Mouse (Mus musculus) hindbrain, postnatal 0 days (tissue): ENCODE results near the gene Ptgr1. TPM values are rescaled to one million over a fixed set of nuclear protein-coding genes. Genes with fewer than 3 reads are reported as not detected.

Experiments
- ATAC-seq: fragments of 200-750 bp; cut with Nextera tagmentation; 2 replicates; pipeline ENCODE4 v1.8.0; 2017; ENCODE audit warnings: mild to moderate bottlenecking, moderate TSS enrichment, moderate library complexity
- DNase-seq: peaks from one replicate; pipeline ENCODE4 v3.0.0-alpha.2; 2015; ENCODE audit warnings: low spot score
- H3K27ac ChIP-seq: fragments of 300-500 bp; sonication (generic); 2 replicates; pipeline ENCODE4 v1.5.1; 2014; ENCODE audit warnings: mild to moderate bottlenecking
- H3K27me3 ChIP-seq: fragments of 300-500 bp; sonication (generic); 2 replicates; pipeline ENCODE4 v1.6.1; 2014; ENCODE audit warnings: low read length, mixed read lengths; ENCODE audit not compliant: insufficient read depth
- H3K36me3 ChIP-seq: fragments of 300-500 bp; sonication (generic); 2 replicates; pipeline ENCODE4 v1.6.1; 2014; ENCODE audit warnings: low read length, mixed read lengths; ENCODE audit not compliant: insufficient read depth
- H3K4me1 ChIP-seq: fragments of 300-500 bp; sonication (generic); 2 replicates; pipeline ENCODE4 v1.6.1; 2014; ENCODE audit warnings: antibody characterized with exemption, low read length, mixed read lengths; ENCODE audit not compliant: insufficient read depth
- H3K4me2 ChIP-seq: fragments of 300-500 bp; sonication (generic); 2 replicates; pipeline ENCODE4 v1.6.1; 2014; ENCODE audit warnings: low read depth, mild to moderate bottlenecking, low read length, moderate library complexity, mixed read lengths
- H3K4me3 ChIP-seq: fragments of 300-500 bp; sonication (generic); 2 replicates; pipeline ENCODE4 v1.5.1; 2014; ENCODE audit warnings: low read length
- H3K9ac ChIP-seq: fragments of 300-500 bp; sonication (generic); replicated peaks from 2 replicates; pipeline ENCODE4 v1.6.1; 2014; ENCODE audit warnings: mild to moderate bottlenecking, low read length, moderate library complexity, mixed read lengths
- H3K9me3 ChIP-seq: fragments of 300-500 bp; sonication (generic); 2 replicates; pipeline ENCODE4 v1.6.1; 2016; ENCODE audit warnings: low read length, mixed read lengths
- CTCF ChIP-seq: IDR thresholded peaks from 2 replicates; pipeline ENCODE4 v1.5.1; 2016; ENCODE audit warnings: antibody characterized with exemption, control low read depth, low read depth
- WGBS: fragments of 180-500 bp; shearing (Covaris S2); extraction: QIAGEN DNeasy Blood & Tissue Kit; methylation state at CpG from one replicate; pipeline ENCODE4 v1.1.7; 2014; 5-methylcytosine and 5-hydroxymethylcytosine counted together
- polyA plus RNA-seq: library from polyadenylated mRNA; unstranded; fragments of >200 nt; fragmentation: Nextera tagmentation; extraction: Ambion mirVana; gene quantifications from 2 replicates; pipeline ENCODE4 v1.2.1, GENCODE M21; 2015
- total RNA-seq: library from RNA; depleted of rRNA; stranded (reverse); fragments of >200 nt; gene quantifications from 2 replicates; pipeline ENCODE4 v1.2.3, GENCODE M21; 2014

The Ptgr1 gene
- total and polyA plus RNA-seq, 2 experiments from 2014 or later: 1.3 to 5.6 TPM

DNA sequence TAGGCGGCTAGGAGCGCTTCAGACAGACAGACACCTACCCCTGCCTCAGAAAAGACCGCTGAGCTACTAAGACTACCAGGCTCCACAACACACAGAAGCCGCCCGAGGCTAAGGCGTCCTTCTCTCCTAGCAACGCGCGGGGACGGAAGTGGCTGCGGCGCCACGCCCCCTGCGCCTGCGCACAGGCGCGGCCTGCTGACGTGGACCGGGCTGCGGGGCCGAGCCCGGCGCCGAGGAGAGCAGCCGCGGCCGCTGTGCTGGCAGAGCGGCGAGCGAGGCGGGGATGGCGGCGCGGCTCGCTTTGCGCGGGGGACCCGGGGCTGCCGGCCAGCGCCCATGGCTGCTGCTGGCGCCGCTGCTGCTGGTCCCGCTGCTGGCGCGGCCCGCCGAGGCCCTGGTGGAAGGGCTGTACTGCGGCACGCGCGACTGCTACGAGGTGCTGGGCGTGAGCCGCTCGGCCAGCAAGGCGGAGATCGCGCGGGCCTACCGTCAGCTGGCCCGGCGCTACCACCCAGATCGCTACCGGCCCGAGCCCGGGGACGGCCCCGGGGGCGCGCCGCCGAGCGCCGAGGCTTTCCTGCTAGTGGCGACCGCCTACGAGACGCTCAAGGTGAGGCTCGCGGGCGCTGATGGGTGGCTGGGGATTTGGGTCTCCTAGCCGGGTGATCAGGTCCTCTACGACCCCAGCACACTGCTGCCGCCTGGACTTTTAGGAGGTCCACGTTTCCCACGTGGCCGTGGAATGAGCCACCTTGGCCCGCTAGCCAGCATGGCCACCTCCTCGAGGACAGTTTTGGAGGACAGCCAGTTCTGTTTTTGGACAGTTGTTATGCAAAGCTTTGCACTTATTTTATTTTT, 16.3 kb upstream of the Ptgr1 start, which contains the start of gene Gm20503:
Gene Gm20503 (plus strand): TSS at position 263 of the 858 bp plus-strand sequence.
- peak; percentile 98 for ATAC-seq
- H3K36me3 ChIP-seq: no peaks in the 10 kb centered on the region
- WGBS: under 1% methylated on average over 73 of the region's 89 CpGs
- no peaks in the 10 kb centered on the region for H3K9me3 ChIP-seq
- peaks cover 11% of the 10 kb centered on the region; the same call in 1 of the 2 replicates for H3K4me1 ChIP-seq
- peak within 1 kb of the TSS; percentile 71 for H3K4me3 ChIP-seq
- peak within 1 kb of the TSS; percentile 86 for H3K4me2 ChIP-seq
- peak within 1 kb of the TSS; percentile 87 for H3K27ac ChIP-seq
- H3K27me3 ChIP-seq: no peaks in the 10 kb centered on the region
- TF ChIP-seq CTCF: 0 out of 2 replicates have a peak, but pooled peaks have one; percentile 11
- peak; percentile 97 for DNase-seq
- peak within 1 kb of the TSS; percentile 81 for H3K9ac ChIP-seq

DNA sequence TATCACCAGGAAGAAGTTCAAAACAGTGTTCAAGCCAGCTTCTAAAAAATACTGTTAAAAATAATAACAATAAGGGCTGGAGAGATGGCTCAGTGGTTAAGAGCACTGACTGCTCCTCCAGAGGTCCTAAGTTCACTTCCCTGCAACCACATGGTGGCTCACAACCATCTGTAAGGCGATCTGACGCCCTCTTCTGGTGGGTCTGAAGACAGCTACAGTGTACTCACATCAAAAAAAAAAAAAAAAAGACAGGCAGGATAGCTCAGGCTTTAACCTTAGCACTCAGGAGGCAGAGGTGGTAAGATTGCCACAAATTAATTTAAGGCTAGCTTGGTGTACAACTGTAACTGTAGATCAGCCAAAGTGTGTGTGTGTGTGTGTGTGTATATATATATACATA, 13.7 kb upstream of the Ptgr1 start:
- H3K27me3 ChIP-seq: no peaks in the 10 kb centered on the region
- 0% methylated on average over 2 of the region's 2 CpGs for WGBS
- no peak overlapping the region for H3K4me2 ChIP-seq
- peak; percentile 52; the same call in 1 of the 2 replicates for TF ChIP-seq CTCF
- peaks cover 8% of the 10 kb centered on the region; the same call in 1 of the 2 replicates for H3K4me1 ChIP-seq
- no peak overlapping the region for H3K4me3 ChIP-seq
- H3K27ac ChIP-seq: no peak overlapping the region
- no peaks in the 10 kb centered on the region for H3K36me3 ChIP-seq
- ATAC-seq (no peak), DNase-seq (peak; percentile 37)
- H3K9ac ChIP-seq: no peak overlapping the region
- no peaks in the 10 kb centered on the region for H3K9me3 ChIP-seq

GRCm38 (mm10) chr4:58999686-59000085, 12.8 kb upstream of the Ptgr1 start:
- H3K27me3 ChIP-seq: no peaks in the 10 kb centered on the region
- H3K27ac ChIP-seq: no peak overlapping the region
- peaks cover 8% of the 10 kb centered on the region; the same call in 1 of the 2 replicates for H3K4me1 ChIP-seq
- 6% methylated on average over 2 of the region's 2 CpGs for WGBS
- H3K9me3 ChIP-seq: no peaks in the 10 kb centered on the region
- no peaks in the 10 kb centered on the region for H3K36me3 ChIP-seq
- DNase-seq: peak; percentile 84
- no peak overlapping the region for H3K9ac ChIP-seq
- peak; percentile 93 for TF ChIP-seq CTCF
- no peak overlapping the region for H3K4me2 ChIP-seq
- H3K4me3 ChIP-seq: no peak overlapping the region
- no peak for ATAC-seq

DNA sequence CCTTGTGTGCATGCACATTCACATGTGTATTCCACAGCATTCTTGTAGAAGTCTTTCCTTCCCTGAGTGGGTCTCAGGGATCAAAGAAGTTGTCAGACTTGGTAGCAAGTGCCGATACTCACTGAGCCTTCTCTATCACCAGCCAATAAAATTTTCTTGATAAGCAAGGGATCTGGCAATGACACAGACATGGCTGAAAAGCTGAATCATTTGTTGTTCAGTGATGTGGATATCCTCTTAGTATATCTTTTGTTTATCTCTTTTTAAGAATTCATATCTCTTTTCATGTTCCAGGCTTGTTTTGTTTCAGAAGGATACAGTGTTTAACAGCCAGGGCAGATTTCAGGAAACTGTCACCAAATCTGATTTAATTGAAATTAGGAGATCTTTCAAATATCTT, 11.8 kb upstream of the Ptgr1 start:
- no peak overlapping the region for H3K4me2 ChIP-seq
- H3K9ac ChIP-seq: no peak overlapping the region
- H3K9me3 ChIP-seq: no peaks in the 10 kb centered on the region
- ATAC-seq (no peak), DNase-seq (no peak)
- WGBS: 63% methylated on average over 1 of the region's 1 CpGs
- no peak for TF ChIP-seq CTCF
- 0 out of 2 replicates have a peak, but pooled peaks cover 3% of the 10 kb centered on the region for H3K4me1 ChIP-seq
- H3K4me3 ChIP-seq: no peak overlapping the region
- no peak overlapping the region for H3K27ac ChIP-seq
- H3K36me3 ChIP-seq: no peaks in the 10 kb centered on the region
- no peaks in the 10 kb centered on the region for H3K27me3 ChIP-seq

DNA sequence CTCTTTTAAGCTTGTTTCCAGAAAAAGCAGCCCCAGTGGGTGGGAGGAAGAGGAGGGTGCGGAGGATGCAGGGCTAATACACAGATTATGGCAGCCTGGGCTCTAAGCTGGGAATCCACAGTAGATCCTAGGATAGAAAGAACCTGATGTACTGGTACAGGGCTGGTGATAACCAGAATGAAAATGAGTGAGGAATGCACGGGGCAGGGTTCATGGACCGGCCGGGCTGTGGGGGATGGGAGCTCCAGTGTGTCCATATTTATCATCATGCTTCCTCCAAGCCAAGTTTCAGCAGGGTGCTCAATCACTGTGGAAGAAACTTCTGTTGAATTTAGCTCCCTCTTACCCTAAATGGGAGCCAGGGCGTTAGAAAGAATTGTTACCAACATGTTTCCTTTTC, 10.2 kb upstream of the Ptgr1 start:
- no peak for DNase-seq
- H3K27me3 ChIP-seq: no peaks in the 10 kb centered on the region
- H3K4me2 ChIP-seq: no peak overlapping the region
- no peaks in the 10 kb centered on the region for H3K9me3 ChIP-seq
- no peaks in the 10 kb centered on the region for H3K36me3 ChIP-seq
- H3K4me3 ChIP-seq: no peak overlapping the region
- ATAC-seq: no peak
- no peak for TF ChIP-seq CTCF
- H3K27ac ChIP-seq: no peak overlapping the region
- WGBS: 66% methylated on average over 5 of the region's 5 CpGs
- H3K9ac ChIP-seq: no peak overlapping the region
- H3K4me1 ChIP-seq: no peaks in the 10 kb centered on the region

DNA sequence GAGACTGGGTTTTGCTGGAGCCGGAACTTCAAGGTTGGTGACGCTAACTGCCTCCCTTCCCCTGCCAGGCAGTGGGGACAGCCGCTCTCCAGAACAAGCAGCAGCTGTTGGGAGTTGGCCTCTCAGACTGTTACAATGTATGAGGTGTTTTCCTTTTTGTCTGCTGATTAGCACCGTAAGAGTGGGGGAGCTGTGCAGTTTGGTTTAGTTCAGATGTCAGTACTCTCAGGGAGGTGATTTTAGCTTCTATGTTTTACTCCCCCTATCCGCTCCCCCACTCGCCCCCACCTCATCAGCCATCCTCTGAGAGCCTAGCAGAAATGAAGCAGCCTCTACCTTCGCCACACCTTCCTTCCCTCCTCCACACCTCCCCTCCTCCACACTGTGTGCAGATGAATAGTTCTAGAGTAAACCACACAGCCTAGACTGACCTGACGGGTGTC, 8.4 kb upstream of the Ptgr1 start:
- WGBS: 84% methylated on average over 8 of the region's 8 CpGs
- Histone ChIP-seq H3K4me3 (no peak overlapping the region), H3K4me2 (no peak overlapping the region), H3K27ac (no peak overlapping the region), H3K36me3 (no peaks in the 10 kb centered on the region), H3K4me1 (no peaks in the 10 kb centered on the region), H3K9ac (no peak overlapping the region), H3K27me3 (no peaks in the 10 kb centered on the region), H3K9me3 (no peaks in the 10 kb centered on the region)
- TF ChIP-seq CTCF: no peak
- DNase-seq (no peak), ATAC-seq (no peak)

GRCm38 (mm10) chr4:58994762-58995161, 7.8 kb upstream of the Ptgr1 start, which contains the start of gene Dnajc25:
Dnajc25 (plus strand) TSS chr4:58995062.
- H3K9ac ChIP-seq: no peak within 1 kb of the TSS
- DNase-seq: no peak
- H3K9me3 ChIP-seq: no peaks in the 10 kb centered on the region
- H3K4me3 ChIP-seq: no peak within 1 kb of the TSS
- H3K27ac ChIP-seq: no peak within 1 kb of the TSS
- TF ChIP-seq CTCF: no peak
- ATAC-seq: no peak
- no peak within 1 kb of the TSS for H3K4me2 ChIP-seq
- no peaks in the 10 kb centered on the region for H3K27me3 ChIP-seq
- H3K4me1 ChIP-seq: no peaks in the 10 kb centered on the region
- WGBS: 90% methylated on average over 4 of the region's 4 CpGs
- H3K36me3 ChIP-seq: no peaks in the 10 kb centered on the region
